Mouse (Mus musculus) liver, embryonic 13.5 days (tissue): Measurements from ENCODE around the gene Cep170b. TPM values are rescaled to one million over a fixed set of nuclear protein-coding genes. Genes with fewer than 3 reads are reported as not detected.

Experiments
- ATAC-seq: fragments of 200-750 bp; cut with Nextera tagmentation; 2 replicates; pipeline ENCODE4 v1.8.0; 2017; ENCODE audit warnings: low read depth, mild to moderate bottlenecking, moderate number of reproducible peaks, moderate library complexity
- DNase-seq: peaks from one replicate; pipeline ENCODE4 v3.0.0; 2022
- H3K27ac ChIP-seq: fragments of 300-500 bp; sonication (generic); 2 replicates; pipeline ENCODE4 v1.5.1; 2015; ENCODE audit warnings: moderate library complexity, mild to moderate bottlenecking, inconsistent platforms
- H3K27me3 ChIP-seq: fragments of 300-500 bp; sonication (generic); 2 replicates; pipeline ENCODE4 v1.6.1; 2015; ENCODE audit warnings: mild to moderate bottlenecking, inconsistent platforms
- H3K36me3 ChIP-seq: fragments of 300-500 bp; sonication (generic); 2 replicates; pipeline ENCODE4 v1.6.1; 2015; ENCODE audit warnings: mild to moderate bottlenecking, inconsistent platforms
- H3K4me1 ChIP-seq: fragments of 300-500 bp; sonication (generic); replicated peaks from 2 replicates; pipeline ENCODE4 v1.6.1; 2015; ENCODE audit warnings: inconsistent platforms
- H3K4me2 ChIP-seq: fragments of 300-500 bp; sonication (generic); 2 replicates; pipeline ENCODE4 v1.6.1; 2015; ENCODE audit warnings: inconsistent platforms, mild to moderate bottlenecking, moderate library complexity
- H3K4me3 ChIP-seq: fragments of 300-500 bp; sonication (generic); replicated peaks from 2 replicates; pipeline ENCODE4 v1.5.1; 2015; ENCODE audit warnings: mild to moderate bottlenecking, inconsistent platforms
- H3K9ac ChIP-seq: fragments of 300-500 bp; sonication (generic); 2 replicates; pipeline ENCODE4 v1.6.1; 2015; ENCODE audit warnings: mild to moderate bottlenecking, inconsistent platforms
- H3K9me3 ChIP-seq: fragments of 300-500 bp; sonication (generic); replicated peaks from 2 replicates; pipeline ENCODE4 v1.6.1; 2016; ENCODE audit warnings: inconsistent platforms
- WGBS: fragments of 180-500 bp; shearing (Covaris S2); methylation state at CpG from one replicate; pipeline ENCODE4 v1.1.7; 2015; ENCODE audit not compliant: insufficient replicate concordance; 5-methylcytosine and 5-hydroxymethylcytosine counted together
- polyA plus RNA-seq: library from polyadenylated mRNA; unstranded; fragments of >200 nt; fragmentation: Nextera tagmentation; extraction: Ambion mirVana; gene quantifications from 2 replicates; pipeline ENCODE4 v1.2.1, GENCODE M21; 2015

The Cep170b gene
- polyA plus RNA-seq, 1 experiment from 2014 or later, result 2.5 TPM

- Histone ChIP-seq H3K4me1 (peaks cover 5% of the 10 kb centered on the region; the same call in 1 of the 2 replicates), H3K9ac (no peak overlapping the region), H3K4me2 (peak overlapping the region; percentile 39), H3K9me3 (no peaks in the 10 kb centered on the region), H3K4me3 (no peak overlapping the region), H3K36me3 (no peaks in the 10 kb centered on the region), H3K27ac (no peak overlapping the region), H3K27me3 (peaks cover 46% of the 10 kb centered on the region)
- WGBS, result 11% methylated on average over 32 of the region's 32 CpGs
- peak; percentile 64 for DNase-seq
- ATAC-seq, result peak; percentile 61
These were observed 13.3 kb upstream of the Cep170b start for GRCm38 (mm10) chr12:112706704-112707572.

GRCm38 (mm10) chr12:112707573-112707869 lies 12.7 kb upstream of the Cep170b start:
- peaks cover 43% of the 10 kb centered on the region for H3K27me3 ChIP-seq
- ATAC-seq (0 out of 2 replicates have a peak, but pooled peaks have one; percentile 10), DNase-seq (no peak)
- 14% methylated on average over 8 of the region's 8 CpGs for WGBS
- no peaks in the 10 kb centered on the region for H3K9me3 ChIP-seq
- H3K4me3 ChIP-seq, result no peak overlapping the region
- H3K4me2 ChIP-seq, result no peak overlapping the region
- no peak overlapping the region for H3K27ac ChIP-seq
- no peak overlapping the region for H3K9ac ChIP-seq
- H3K36me3 ChIP-seq, result no peaks in the 10 kb centered on the region
- peaks cover 5% of the 10 kb centered on the region; the same call in 1 of the 2 replicates for H3K4me1 ChIP-seq

GRCm38 (mm10) chr12:112713984-112714383 lies 6.3 kb upstream of the Cep170b start:
- Histone ChIP-seq H3K4me1 (no peaks in the 10 kb centered on the region), H3K36me3 (0 out of 2 replicates have a peak, but pooled peaks cover 4% of the 10 kb centered on the region), H3K27ac (no peak overlapping the region), H3K9me3 (no peaks in the 10 kb centered on the region), H3K4me3 (no peak overlapping the region), H3K4me2 (no peak overlapping the region), H3K27me3 (peaks cover 5% of the 10 kb centered on the region; the same call in 1 of the 2 replicates), H3K9ac (no peak overlapping the region)
- 66% methylated on average over 3 of the region's 3 CpGs for WGBS
- ATAC-seq (no peak), DNase-seq (no peak)

GRCm38 (mm10) chr12:112717140-112717539 lies 3.1 kb upstream of the Cep170b start:
- Histone ChIP-seq H3K4me2 (no peak overlapping the region), H3K9me3 (no peaks in the 10 kb centered on the region), H3K4me1 (peaks cover 7% of the 10 kb centered on the region; the same call in 1 of the 2 replicates), H3K9ac (no peak overlapping the region), H3K27me3 (peaks cover 30% of the 10 kb centered on the region), H3K27ac (no peak overlapping the region), H3K4me3 (no peak overlapping the region), H3K36me3 (0 out of 2 replicates have a peak, but pooled peaks cover 4% of the 10 kb centered on the region)
- no peak for DNase-seq
- no peak for ATAC-seq
- 22% methylated on average over 7 of the region's 7 CpGs for WGBS

GRCm38 (mm10) chr12:112718995-112719394 lies 1.3 kb upstream of the Cep170b start:
- no peak overlapping the region for H3K27ac ChIP-seq
- H3K4me1 ChIP-seq, result peaks cover 24% of the 10 kb centered on the region
- no peaks in the 10 kb centered on the region for H3K9me3 ChIP-seq
- 0 out of 2 replicates have a peak, but pooled peaks cover 4% of the 10 kb centered on the region for H3K36me3 ChIP-seq
- peaks cover 49% of the 10 kb centered on the region for H3K27me3 ChIP-seq
- ATAC-seq (no peak), DNase-seq (no peak)
- H3K4me2 ChIP-seq, result no peak overlapping the region
- WGBS, result 51% methylated on average over 5 of the region's 5 CpGs
- no peak overlapping the region for H3K4me3 ChIP-seq
- H3K9ac ChIP-seq, result no peak overlapping the region

GRCm38 (mm10) chr12:112720890-112721423 lies 702 bp downstream of the Cep170b start:
- peaks cover 24% of the 10 kb centered on the region for H3K4me1 ChIP-seq
- H3K36me3 ChIP-seq, result 0 out of 2 replicates have a peak, but pooled peaks cover 4% of the 10 kb centered on the region
- ATAC-seq (no peak; the same call in 1 of the 2 replicates), DNase-seq (no peak)
- peak overlapping the region; percentile 67 for H3K27ac ChIP-seq
- peak overlapping the region; percentile 50 for H3K9ac ChIP-seq
- H3K27me3 ChIP-seq, result peaks cover 52% of the 10 kb centered on the region
- H3K9me3 ChIP-seq, result no peaks in the 10 kb centered on the region
- WGBS, result 46% methylated on average over 12 of the region's 12 CpGs
- H3K4me3 ChIP-seq, result peak overlapping the region; percentile 64
- peak overlapping the region; percentile 78 for H3K4me2 ChIP-seq

- peak overlapping the region; percentile 67 for H3K27ac ChIP-seq
- 9% methylated on average over 59 of the region's 69 CpGs for WGBS
- peak overlapping the region; percentile 64 for H3K4me3 ChIP-seq
- peaks cover 24% of the 10 kb centered on the region for H3K4me1 ChIP-seq
- H3K9ac ChIP-seq, result peak overlapping the region; percentile 64
- peak overlapping the region; percentile 78 for H3K4me2 ChIP-seq
- peaks cover 52% of the 10 kb centered on the region for H3K27me3 ChIP-seq
- H3K36me3 ChIP-seq, result 0 out of 2 replicates have a peak, but pooled peaks cover 4% of the 10 kb centered on the region
- peak; percentile 71 for ATAC-seq
- no peak for DNase-seq
- H3K9me3 ChIP-seq, result no peaks in the 10 kb centered on the region
These were observed 1.4 kb downstream of the Cep170b start for GRCm38 (mm10) chr12:112721424-112722239.

GRCm38 (mm10) chr12:112722240-112723027 lies 2.2 kb downstream of the Cep170b start:
- H3K9ac ChIP-seq, result peak overlapping the region; percentile 64
- H3K9me3 ChIP-seq, result no peaks in the 10 kb centered on the region
- H3K36me3 ChIP-seq, result 0 out of 2 replicates have a peak, but pooled peaks cover 3% of the 10 kb centered on the region
- H3K27me3 ChIP-seq, result peaks cover 52% of the 10 kb centered on the region
- ATAC-seq (peak; percentile 1; the same call in 1 of the 2 replicates), DNase-seq (no peak)
- H3K27ac ChIP-seq, result peak overlapping the region; percentile 43
- H3K4me1 ChIP-seq, result peaks cover 24% of the 10 kb centered on the region
- WGBS, result 2% methylated on average over 61 of the region's 75 CpGs
- peak overlapping the region; percentile 64 for H3K4me3 ChIP-seq
- H3K4me2 ChIP-seq, result peak overlapping the region; percentile 78

GRCm38 (mm10) chr12:112723028-112723330 lies 2.7 kb downstream of the Cep170b start:
- H3K27me3 ChIP-seq, result peaks cover 55% of the 10 kb centered on the region
- peaks cover 24% of the 10 kb centered on the region for H3K4me1 ChIP-seq
- ATAC-seq (no peak), DNase-seq (no peak)
- H3K36me3 ChIP-seq, result no peaks in the 10 kb centered on the region
- no peak overlapping the region for H3K27ac ChIP-seq
- H3K4me3 ChIP-seq, result peak overlapping the region; percentile 64
- 20% methylated on average over 5 of the region's 5 CpGs for WGBS
- peak overlapping the region; percentile 78 for H3K4me2 ChIP-seq
- no peaks in the 10 kb centered on the region for H3K9me3 ChIP-seq
- H3K9ac ChIP-seq, result peak overlapping the region; percentile 64; the same call in 1 of the 2 replicates

- 78% methylated on average over 6 of the region's 6 CpGs for WGBS
- DNase-seq, result no peak
- no peaks in the 10 kb centered on the region for H3K9me3 ChIP-seq
- H3K27me3 ChIP-seq, result peaks cover 55% of the 10 kb centered on the region
- peak overlapping the region; percentile 78 for H3K4me2 ChIP-seq
- H3K4me1 ChIP-seq, result peaks cover 24% of the 10 kb centered on the region
- no peak for ATAC-seq
- H3K4me3 ChIP-seq, result peak overlapping the region; percentile 64; the same call in 1 of the 2 replicates
- H3K36me3 ChIP-seq, result no peaks in the 10 kb centered on the region
- H3K9ac ChIP-seq, result no peak overlapping the region
- no peak overlapping the region for H3K27ac ChIP-seq
These were observed 3.2 kb downstream of the Cep170b start for GRCm38 (mm10) chr12:112723445-112723844.
